Mouse (Mus musculus) urinary bladder, adult 2 months (tissue): Measurements from ENCODE around the gene Klhl26. TPM values are rescaled to one million over a fixed set of nuclear protein-coding genes. Genes with fewer than 3 reads are reported as not detected.

ENCODE experiments used
- DNase-seq: peaks from one replicate; pipeline ENCODE4 v3.0.0; 2022; ENCODE audit warnings: low spot score
- polyA plus RNA-seq: library from polyadenylated mRNA; depleted of rRNA; stranded (reverse); fragments of >200 nt; gene quantifications from 2 replicates; pipeline ENCODE4 v1.2.3, GENCODE M21; 2012

Klhl26 gene
- polyA plus RNA-seq, 1 experiment = 36.9 TPM

- no peak for DNase-seq
These were observed 28.9 kb downstream of the Klhl26 start for GRCm38 (mm10) chr8:70447639-70448420.

- DNase-seq = no peak
These were observed 30.8 kb downstream of the Klhl26 start for GRCm38 (mm10) chr8:70445988-70446387.

GRCm38 (mm10) chr8:70443326-70443725 lies 33.4 kb downstream of the Klhl26 start:
- DNase-seq = no peak

DNA sequence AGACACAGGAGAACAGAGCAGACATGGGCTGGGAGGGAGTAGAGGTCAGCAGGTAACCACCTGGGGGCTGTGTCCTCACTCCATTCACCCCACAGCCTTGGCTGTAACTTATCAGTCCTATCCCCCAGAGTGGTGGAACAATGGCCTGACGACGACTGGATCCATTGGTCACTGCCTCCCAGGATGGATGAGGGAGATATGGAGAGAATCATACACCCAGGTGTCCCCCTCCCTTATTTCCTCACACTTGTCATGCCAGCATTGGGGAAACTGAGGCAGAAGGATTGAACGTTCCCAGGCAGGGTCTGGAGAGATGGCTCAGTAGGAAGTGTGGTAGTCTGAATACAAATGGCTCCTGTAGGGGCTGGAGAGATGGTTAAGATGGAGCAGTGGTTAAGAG lies 35.2 kb downstream of the Klhl26 start:
- DNase-seq = no peak

- DNase-seq = no peak
These were observed 36.5 kb downstream of the Klhl26 start for GRCm38 (mm10) chr8:70440246-70440645.

GRCm38 (mm10) chr8:70439848-70440179 lies 37.0 kb downstream of the Klhl26 start:
- no peak for DNase-seq

DNA sequence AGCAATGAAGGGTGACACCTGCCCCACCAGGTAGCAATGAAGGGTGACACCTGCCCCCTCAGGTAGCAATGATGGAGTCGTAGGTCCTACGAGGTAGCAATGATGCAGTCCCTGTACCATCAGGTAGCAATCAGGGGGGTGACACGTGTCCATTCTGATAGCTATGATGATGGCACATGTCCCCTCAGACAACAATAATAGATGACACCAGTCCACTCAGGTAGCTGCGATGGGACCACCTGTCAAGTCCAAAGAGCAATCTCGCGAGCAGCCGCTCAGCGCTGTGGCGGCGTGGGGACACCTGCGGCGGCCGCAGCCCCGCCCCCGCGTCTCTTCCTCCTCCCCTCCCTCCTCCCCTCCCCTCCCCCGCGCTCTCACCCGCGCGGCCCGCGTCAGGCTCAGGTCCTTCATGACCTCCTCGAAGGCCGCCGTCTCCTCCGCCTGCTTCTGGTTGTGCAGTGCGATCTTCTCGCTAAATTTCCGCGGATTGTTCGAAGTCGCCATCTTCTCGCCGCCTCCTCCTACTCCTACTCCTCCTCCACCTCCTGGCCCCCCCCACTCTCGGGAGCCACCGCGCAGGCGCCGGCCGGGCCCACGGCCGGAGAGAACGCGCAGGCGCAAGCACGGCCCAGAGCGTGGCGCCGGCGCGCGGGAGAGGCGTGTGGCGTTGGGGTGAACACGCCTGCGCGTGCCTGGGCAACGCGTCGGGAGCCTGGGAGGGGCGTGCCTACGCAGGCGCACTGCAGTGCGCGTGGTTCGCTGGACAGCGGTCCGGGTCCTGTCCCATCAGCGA lies 37.5 kb downstream of the Klhl26 start, which contains the start of gene Crtc1:
Gene Crtc1 (minus strand): TSS at position 525 of the 793 bp plus-strand sequence.
- DNase-seq = peak; percentile 98

GRCm38 (mm10) chr8:70438423-70438822 lies 38.3 kb downstream of the Klhl26 start:
- no peak for DNase-seq

DNA sequence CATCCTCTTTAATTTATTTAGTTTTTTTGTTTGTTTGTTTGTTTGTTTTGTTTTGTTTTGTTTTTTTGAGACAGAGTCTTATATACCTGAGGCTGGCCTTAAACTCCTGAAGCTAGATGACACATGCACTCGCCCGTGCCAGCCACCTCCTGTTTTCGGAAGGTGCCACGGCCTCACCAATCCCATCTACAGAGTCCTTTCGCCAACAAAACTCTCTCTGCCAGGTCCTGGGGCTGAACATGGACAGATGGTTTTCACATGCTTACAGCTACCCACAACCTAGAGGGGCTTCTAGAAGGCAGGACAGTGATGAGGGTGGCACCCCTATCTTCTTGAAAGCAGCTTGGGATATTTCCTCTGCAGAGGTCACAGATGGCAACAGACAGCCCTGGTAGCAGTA lies 41.6 kb downstream of the Klhl26 start:
- no peak for DNase-seq

- no peak for DNase-seq
These were observed 43.7 kb downstream of the Klhl26 start for GRCm38 (mm10) chr8:70432991-70433536.

GRCm38 (mm10) chr8:70431213-70431612 lies 45.6 kb downstream of the Klhl26 start:
- DNase-seq = no peak

GRCm38 (mm10) chr8:70426300-70426907 lies 50.4 kb downstream of the Klhl26 start:
- DNase-seq = no peak

GRCm38 (mm10) chr8:70422722-70423121 lies 54.0 kb downstream of the Klhl26 start:
- no peak for DNase-seq

DNA sequence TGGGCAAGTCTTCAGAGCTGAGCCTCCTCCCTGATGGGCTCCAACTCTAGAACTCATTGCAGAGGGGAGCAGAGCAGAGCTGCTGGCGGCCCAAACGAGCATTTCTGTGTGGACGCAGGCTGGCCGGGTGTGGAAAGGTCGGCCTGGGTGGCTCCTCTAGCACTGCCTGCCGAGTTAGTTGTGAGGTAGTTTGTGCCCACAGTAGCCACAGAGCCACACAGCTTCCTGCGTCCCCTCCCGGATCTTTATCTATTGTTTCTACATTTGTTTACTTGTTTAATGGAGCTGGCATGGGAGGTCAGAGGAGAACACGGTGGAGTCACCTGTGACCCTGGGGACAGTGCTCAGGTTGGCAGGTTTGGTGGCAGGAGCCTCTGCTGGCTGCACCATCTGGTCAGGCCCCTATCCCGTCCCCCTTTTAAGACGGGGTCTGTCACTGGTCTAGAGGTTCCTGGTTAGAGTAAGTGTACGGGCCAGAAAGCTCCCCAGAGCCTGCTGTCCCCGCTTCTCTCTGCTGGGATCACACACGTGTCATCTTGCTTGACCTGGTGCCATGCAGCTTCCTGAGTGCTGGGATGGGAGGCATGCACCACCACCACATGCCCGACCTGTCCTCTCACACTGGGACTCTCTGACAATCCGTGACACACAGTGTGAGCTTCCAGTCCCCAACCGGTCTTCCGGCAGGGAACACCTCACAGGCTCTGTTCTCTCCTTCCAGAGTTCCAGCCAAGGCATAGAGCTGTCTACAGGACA lies 55.2 kb downstream of the Klhl26 start:
- no peak for DNase-seq

GRCm38 (mm10) chr8:70419879-70420643 lies 56.7 kb downstream of the Klhl26 start:
- DNase-seq = no peak

- DNase-seq = no peak
These were observed 57.8 kb downstream of the Klhl26 start for GRCm38 (mm10) chr8:70418954-70419353.

DNA sequence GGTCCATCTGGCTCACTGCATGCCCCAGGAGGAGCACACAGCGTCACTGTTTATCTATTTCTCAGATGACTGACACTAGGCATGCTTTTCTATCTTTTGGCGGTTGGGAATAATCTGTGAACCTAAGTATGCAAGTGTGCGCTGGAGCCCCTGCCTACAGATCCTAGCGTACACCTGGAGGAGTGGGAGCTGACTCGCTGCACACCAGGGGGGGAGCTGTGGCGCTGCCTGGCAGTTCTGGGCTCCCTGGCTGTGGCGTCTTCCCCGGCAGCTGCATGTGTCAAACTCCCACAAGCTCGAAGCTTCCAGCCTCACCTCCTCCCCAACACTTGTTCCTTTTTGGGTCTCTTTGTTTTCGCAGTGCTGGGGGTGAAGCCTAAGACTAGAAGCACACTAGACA lies 58.9 kb downstream of the Klhl26 start:
- no peak for DNase-seq

GRCm38 (mm10) chr8:70416941-70417340 lies 59.8 kb downstream of the Klhl26 start:
- DNase-seq = no peak

- DNase-seq = no peak
These were observed 61.0 kb downstream of the Klhl26 start for GRCm38 (mm10) chr8:70415540-70416451.
